Mouse (Mus musculus) ovary, adult 18-20 months (tissue): ENCODE results near the gene Smarcb1.

Source experiments
- DNase-seq: peaks from one replicate; pipeline ENCODE4 v3.0.0; 2022; ENCODE audit warnings: low spot score, mixed read lengths

Gene Smarcb1

GRCm38 (mm10) chr10:75934991-75935390 lies 13.6 kb upstream of the Smarcb1 start:
- DNase-seq = no peak

GRCm38 (mm10) chr10:75932891-75933290 lies 11.5 kb upstream of the Smarcb1 start, which contains the start of gene Chchd10:
Gene Chchd10 (plus strand): TSS chr10:75933130.
- DNase-seq = no peak

- peak; percentile 56 for DNase-seq
Observed at GRCm38 (mm10) chr10:75932081-75932678, 10.8 kb upstream of the Smarcb1 start.

GRCm38 (mm10) chr10:75931311-75931710 lies 9.9 kb upstream of the Smarcb1 start:
- DNase-seq = no peak

- peak; percentile 57 for DNase-seq
Observed at GRCm38 (mm10) chr10:75930304-75930703, 8.9 kb upstream of the Smarcb1 start.

GRCm38 (mm10) chr10:75926396-75926795 lies 5.0 kb upstream of the Smarcb1 start:
- DNase-seq = no peak

- no peak for DNase-seq
Observed at GRCm38 (mm10) chr10:75924324-75924723, 2.9 kb upstream of the Smarcb1 start.

- no peak for DNase-seq
Observed at GRCm38 (mm10) chr10:75921726-75922560, 526 bp upstream of the Smarcb1 start.

GRCm38 (mm10) chr10:75919026-75919425 lies 2.4 kb downstream of the Smarcb1 start:
- DNase-seq = no peak

GRCm38 (mm10) chr10:75916840-75917239 lies 4.6 kb downstream of the Smarcb1 start:
- no peak for DNase-seq

- DNase-seq = no peak
Observed at GRCm38 (mm10) chr10:75915557-75915956, 5.9 kb downstream of the Smarcb1 start.

GRCm38 (mm10) chr10:75913013-75913589 lies 8.3 kb downstream of the Smarcb1 start:
- no peak for DNase-seq

GRCm38 (mm10) chr10:75910698-75911097 lies 10.7 kb downstream of the Smarcb1 start:
- no peak for DNase-seq

- DNase-seq = no peak
Observed at GRCm38 (mm10) chr10:75906882-75907281, 14.5 kb downstream of the Smarcb1 start.

- DNase-seq = no peak
Observed at GRCm38 (mm10) chr10:75904391-75904790, 17.0 kb downstream of the Smarcb1 start.

GRCm38 (mm10) chr10:75898846-75899245 lies 22.6 kb downstream of the Smarcb1 start:
- peak; percentile 84 for DNase-seq

- no peak for DNase-seq
Observed at GRCm38 (mm10) chr10:75898039-75898564, 23.3 kb downstream of the Smarcb1 start.

- DNase-seq = no peak
Observed at GRCm38 (mm10) chr10:75897373-75897772, 24.0 kb downstream of the Smarcb1 start.

- no peak for DNase-seq
Observed at GRCm38 (mm10) chr10:75896208-75896607, 25.2 kb downstream of the Smarcb1 start.

- no peak for DNase-seq
Observed at GRCm38 (mm10) chr10:75895730-75896129, 25.7 kb downstream of the Smarcb1 start.

- no peak for DNase-seq
Observed at GRCm38 (mm10) chr10:75894601-75895000, 26.8 kb downstream of the Smarcb1 start.

GRCm38 (mm10) chr10:75893089-75893750 lies 28.2 kb downstream of the Smarcb1 start, which contains the start of gene Derl3:
Gene Derl3 (plus strand): TSS chr10:75893413.
- peak; percentile 94 for DNase-seq
